Mouse (Mus musculus): ENCODE measurements around the gene Mroh8. TPM values are rescaled to one million over a fixed set of nuclear protein-coding genes. Genes with fewer than 3 reads are reported as not detected.

Gene Mroh8
- total and polyA plus RNA-seq, 3 experiments: 0.37 to 1.4 (median 0.66) TPM

DNA sequence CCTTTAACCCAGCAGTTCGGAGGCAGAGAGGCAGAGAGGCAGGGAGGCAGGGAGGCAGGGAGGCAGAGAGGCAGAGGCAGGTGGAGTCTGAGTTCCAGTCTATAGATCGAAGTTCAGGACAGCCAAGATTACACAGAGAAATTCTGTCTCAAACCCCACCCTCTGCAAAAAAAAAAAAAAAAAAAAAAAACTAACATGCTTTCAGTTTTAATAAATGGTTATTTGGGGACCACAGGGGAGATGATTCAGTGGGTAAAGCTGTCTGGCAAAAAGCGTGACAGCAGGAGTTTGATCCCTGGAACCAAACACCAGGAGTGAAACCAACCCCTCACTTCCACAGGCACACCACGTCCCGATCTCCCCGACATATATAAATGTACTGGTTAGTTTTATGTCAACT is 101.2 kb downstream of the Mroh8 start:
- TF ChIP-seq POLR2AphosphoS5 (IDR thresholded peaks at IDR 0.05; ENCODE audit: insufficient replicate concordance, low read depth, low read length) (no peak), CTCF (IDR thresholded peaks at IDR 0.05; ENCODE audit: low read depth, low read length) (no peak), TAL1 (conservative IDR thresholded peaks at IDR 0.05; ENCODE audit: low read depth, low read length) (no peak), GATA2 (IDR thresholded peaks at IDR 0.05; ENCODE audit: borderline replicate concordance, low read depth, low read length) (no peak), GATA1 (IDR thresholded peaks at IDR 0.05; ENCODE audit: borderline replicate concordance, low read length) (no peak)
- ATAC-seq (ENCODE audit: extremely low read depth, insufficient number of reproducible peaks, low FRiP score, poor library complexity, severe bottlenecking) (no peak), DNase-seq (ENCODE audit: low spot score) (no peak)
- H3K9me3 ChIP-seq (replicated peaks): no peaks in the 10 kb centered on the region
- H3K27me3 ChIP-seq (ENCODE audit: insufficient read depth, low read length): no peaks in the 10 kb centered on the region
- H3K36me3 ChIP-seq (replicated peaks): peaks cover 78% of the 10 kb centered on the region
- no peaks in the 10 kb centered on the region; the same call in 1 of the 2 replicates for H3K4me1 ChIP-seq (ENCODE audit: insufficient read depth, low read depth, low read length)
- no peak overlapping the region for H3K4me3 ChIP-seq (ENCODE audit: low read depth, low read length)

DNA sequence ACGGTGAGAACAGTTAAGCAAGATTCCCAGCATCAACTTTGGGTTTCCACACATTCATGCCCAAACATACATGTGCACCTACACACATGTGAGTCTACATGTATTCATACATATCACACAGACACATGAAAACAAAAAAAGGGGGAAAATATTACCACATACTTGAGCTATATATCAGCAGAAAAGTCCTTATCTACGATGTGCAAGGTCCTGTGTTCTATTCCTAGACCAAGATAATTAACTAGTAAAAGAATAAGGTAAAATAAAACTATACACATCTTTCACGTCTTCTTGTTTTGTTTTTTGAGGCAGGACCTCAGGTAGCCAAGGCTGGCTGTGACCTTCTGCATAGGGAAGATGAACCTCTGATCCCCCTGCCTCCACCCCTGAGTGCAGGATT is 103.1 kb downstream of the Mroh8 start:
- DNase-seq (ENCODE audit: low spot score) (no peak), ATAC-seq (ENCODE audit: extremely low read depth, insufficient number of reproducible peaks, low FRiP score, poor library complexity, severe bottlenecking) (no peak)
- Histone ChIP-seq H3K9me3 (replicated peaks) (no peaks in the 10 kb centered on the region), H3K36me3 (replicated peaks) (peaks cover 79% of the 10 kb centered on the region), H3K27me3 (ENCODE audit: insufficient read depth, low read length) (no peaks in the 10 kb centered on the region), H3K4me1 (ENCODE audit: insufficient read depth, low read depth, low read length) (no peaks in the 10 kb centered on the region; the same call in 1 of the 2 replicates), H3K4me3 (ENCODE audit: low read depth, low read length) (no peak overlapping the region)
- TF ChIP-seq POLR2AphosphoS5 (IDR thresholded peaks at IDR 0.05; ENCODE audit: insufficient replicate concordance, low read depth, low read length): no peak
- no peak for TF ChIP-seq GATA2 (IDR thresholded peaks at IDR 0.05; ENCODE audit: borderline replicate concordance, low read depth, low read length)
- no peak for TF ChIP-seq GATA1 (IDR thresholded peaks at IDR 0.05; ENCODE audit: borderline replicate concordance, low read length)
- TF ChIP-seq TAL1 (conservative IDR thresholded peaks at IDR 0.05; ENCODE audit: low read depth, low read length): no peak
- TF ChIP-seq CTCF (IDR thresholded peaks at IDR 0.05; ENCODE audit: low read depth, low read length): no peak

DNA sequence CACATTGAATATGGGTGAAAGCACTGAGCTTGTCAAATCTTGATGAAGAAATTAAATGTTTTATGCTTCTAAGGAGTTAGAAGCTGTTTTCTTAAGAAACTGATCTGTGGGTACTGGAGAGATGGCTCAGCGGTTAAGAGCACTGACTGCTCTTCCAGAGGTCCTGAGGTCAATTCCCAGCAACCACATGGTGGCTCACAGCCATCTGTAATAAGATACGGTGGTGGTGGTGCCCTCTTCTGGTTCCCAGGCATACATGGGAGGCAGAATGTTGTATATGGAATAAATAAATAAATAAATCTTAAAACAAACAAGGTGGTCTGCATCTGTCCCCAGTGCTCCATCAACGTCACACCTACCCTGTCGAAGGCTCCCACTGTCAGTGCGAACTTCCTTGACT is 104.9 kb downstream of the Mroh8 start:
- TF ChIP-seq GATA1 (IDR thresholded peaks at IDR 0.05; ENCODE audit: borderline replicate concordance, low read length): no peak
- TF ChIP-seq TAL1 (conservative IDR thresholded peaks at IDR 0.05; ENCODE audit: low read depth, low read length): no peak
- no peak for TF ChIP-seq POLR2AphosphoS5 (IDR thresholded peaks at IDR 0.05; ENCODE audit: insufficient replicate concordance, low read depth, low read length)
- H3K9me3 ChIP-seq (replicated peaks): no peaks in the 10 kb centered on the region
- DNase-seq (ENCODE audit: low spot score) (no peak), ATAC-seq (ENCODE audit: extremely low read depth, insufficient number of reproducible peaks, low FRiP score, poor library complexity, severe bottlenecking) (no peak)
- H3K36me3 ChIP-seq (replicated peaks): peaks cover 82% of the 10 kb centered on the region
- H3K27me3 ChIP-seq (ENCODE audit: insufficient read depth, low read length): no peaks in the 10 kb centered on the region
- H3K4me1 ChIP-seq (ENCODE audit: insufficient read depth, low read depth, low read length): no peaks in the 10 kb centered on the region; the same call in 1 of the 2 replicates
- no peak overlapping the region for H3K4me3 ChIP-seq (ENCODE audit: low read depth, low read length)

DNA sequence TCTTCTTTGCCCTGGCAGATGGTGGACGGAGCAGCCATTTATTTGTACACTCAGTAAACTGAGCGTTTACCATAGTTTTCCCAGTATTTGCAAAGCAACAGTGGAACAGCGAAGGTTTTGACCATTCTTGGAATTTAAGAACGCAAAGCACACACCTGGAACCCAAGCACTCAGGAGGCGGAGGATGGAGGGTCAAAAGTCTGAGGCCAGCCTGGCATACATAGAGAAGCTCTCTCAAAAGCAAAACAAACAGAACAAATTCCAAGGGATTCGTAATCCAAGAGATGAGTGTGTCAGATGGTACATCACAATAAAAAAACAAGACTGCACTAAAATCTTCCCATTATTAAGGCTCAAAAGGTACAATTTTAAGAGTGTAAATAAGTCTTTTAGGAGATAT is 105.8 kb downstream of the Mroh8 start:
- no peak for DNase-seq (ENCODE audit: low spot score)
- TF ChIP-seq CTCF (IDR thresholded peaks at IDR 0.05; ENCODE audit: low read depth, low read length): no peak
- no peak for TF ChIP-seq GATA2 (IDR thresholded peaks at IDR 0.05; ENCODE audit: borderline replicate concordance, low read depth, low read length)
- TF ChIP-seq GATA1 (IDR thresholded peaks at IDR 0.05; ENCODE audit: borderline replicate concordance, low read length): no peak
- no peak for TF ChIP-seq POLR2AphosphoS5 (IDR thresholded peaks at IDR 0.05; ENCODE audit: insufficient replicate concordance, low read depth, low read length)
- no peak for TF ChIP-seq TAL1 (conservative IDR thresholded peaks at IDR 0.05; ENCODE audit: low read depth, low read length)
- Histone ChIP-seq H3K27me3 (ENCODE audit: insufficient read depth, low read length) (no peaks in the 10 kb centered on the region), H3K36me3 (replicated peaks) (peaks cover 87% of the 10 kb centered on the region), H3K9me3 (replicated peaks) (no peaks in the 10 kb centered on the region), H3K4me3 (ENCODE audit: low read depth, low read length) (no peak overlapping the region), H3K4me1 (ENCODE audit: insufficient read depth, low read depth, low read length) (no peaks in the 10 kb centered on the region; the same call in 1 of the 2 replicates)
- no peak for ATAC-seq (ENCODE audit: extremely low read depth, insufficient number of reproducible peaks, low FRiP score, poor library complexity, severe bottlenecking)

DNA sequence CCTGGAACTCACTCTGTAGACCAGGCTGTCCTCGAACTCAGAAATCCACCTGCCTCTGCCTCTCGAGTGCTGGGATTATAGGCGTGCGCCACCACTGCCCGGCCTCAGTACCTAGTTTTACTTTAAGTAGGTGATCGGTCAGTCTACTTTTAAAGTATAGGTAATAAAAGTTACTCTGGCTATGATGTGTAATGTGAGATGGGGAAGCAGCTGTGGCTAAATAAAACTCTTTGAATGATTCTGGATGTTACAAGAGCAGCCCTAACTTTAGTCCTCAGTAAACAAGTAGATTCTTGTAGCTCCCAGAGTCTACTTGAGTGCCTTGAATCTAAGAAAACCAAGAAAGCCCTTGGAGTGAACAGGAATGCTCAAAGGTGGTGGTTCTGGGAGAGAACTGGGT is 106.4 kb downstream of the Mroh8 start:
- Histone ChIP-seq H3K36me3 (replicated peaks) (peaks cover 85% of the 10 kb centered on the region), H3K4me3 (ENCODE audit: low read depth, low read length) (no peak overlapping the region), H3K27me3 (ENCODE audit: insufficient read depth, low read length) (no peaks in the 10 kb centered on the region), H3K9me3 (replicated peaks) (no peaks in the 10 kb centered on the region), H3K4me1 (ENCODE audit: insufficient read depth, low read depth, low read length) (no peaks in the 10 kb centered on the region)
- ATAC-seq (ENCODE audit: extremely low read depth, insufficient number of reproducible peaks, low FRiP score, poor library complexity, severe bottlenecking): no peak
- no peak for DNase-seq (ENCODE audit: low spot score)
- no peak for TF ChIP-seq GATA1 (IDR thresholded peaks at IDR 0.05; ENCODE audit: borderline replicate concordance, low read length)
- TF ChIP-seq TAL1 (conservative IDR thresholded peaks at IDR 0.05; ENCODE audit: low read depth, low read length): no peak
- TF ChIP-seq GATA2 (IDR thresholded peaks at IDR 0.05; ENCODE audit: borderline replicate concordance, low read depth, low read length): no peak
- TF ChIP-seq CTCF (IDR thresholded peaks at IDR 0.05; ENCODE audit: low read depth, low read length): no peak
- TF ChIP-seq POLR2AphosphoS5 (IDR thresholded peaks at IDR 0.05; ENCODE audit: insufficient replicate concordance, low read depth, low read length): no peak

DNA sequence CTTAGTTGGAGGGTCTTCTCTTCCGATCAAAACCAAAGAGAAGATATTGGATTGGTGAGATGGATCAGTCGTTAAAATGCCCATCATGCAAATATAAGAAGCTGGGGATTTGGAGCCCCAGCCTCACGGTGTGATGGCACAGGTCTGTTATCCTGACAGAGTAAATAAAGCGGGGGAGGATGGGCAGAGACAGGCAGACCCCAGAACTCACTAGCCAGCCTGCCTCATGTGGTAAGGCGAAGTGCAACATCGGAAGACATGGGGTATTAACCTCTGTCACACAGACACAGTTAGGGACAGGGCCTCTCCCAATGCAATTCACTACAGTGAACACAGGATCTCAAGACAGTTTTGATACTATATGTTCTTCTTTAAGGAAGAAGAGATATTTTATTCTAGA is 108.7 kb downstream of the Mroh8 start:
- DNase-seq (ENCODE audit: low spot score): no peak
- TF ChIP-seq CTCF (IDR thresholded peaks at IDR 0.05; ENCODE audit: low read depth, low read length): no peak
- no peak for TF ChIP-seq GATA2 (IDR thresholded peaks at IDR 0.05; ENCODE audit: borderline replicate concordance, low read depth, low read length)
- no peak for TF ChIP-seq POLR2AphosphoS5 (IDR thresholded peaks at IDR 0.05; ENCODE audit: insufficient replicate concordance, low read depth, low read length)
- no peak for TF ChIP-seq GATA1 (IDR thresholded peaks at IDR 0.05; ENCODE audit: borderline replicate concordance, low read length)
- no peak for TF ChIP-seq TAL1 (conservative IDR thresholded peaks at IDR 0.05; ENCODE audit: low read depth, low read length)
- Histone ChIP-seq H3K36me3 (replicated peaks) (peaks cover 84% of the 10 kb centered on the region), H3K4me1 (ENCODE audit: insufficient read depth, low read depth, low read length) (no peaks in the 10 kb centered on the region), H3K4me3 (ENCODE audit: low read depth, low read length) (no peak overlapping the region), H3K9me3 (replicated peaks) (no peaks in the 10 kb centered on the region), H3K27me3 (ENCODE audit: insufficient read depth, low read length) (no peaks in the 10 kb centered on the region)
- ATAC-seq (ENCODE audit: extremely low read depth, insufficient number of reproducible peaks, low FRiP score, poor library complexity, severe bottlenecking): no peak

Data from G1E (cell line).